ENCODE assay signal across 18 mouse cellular contexts in the genomic region with DNA sequence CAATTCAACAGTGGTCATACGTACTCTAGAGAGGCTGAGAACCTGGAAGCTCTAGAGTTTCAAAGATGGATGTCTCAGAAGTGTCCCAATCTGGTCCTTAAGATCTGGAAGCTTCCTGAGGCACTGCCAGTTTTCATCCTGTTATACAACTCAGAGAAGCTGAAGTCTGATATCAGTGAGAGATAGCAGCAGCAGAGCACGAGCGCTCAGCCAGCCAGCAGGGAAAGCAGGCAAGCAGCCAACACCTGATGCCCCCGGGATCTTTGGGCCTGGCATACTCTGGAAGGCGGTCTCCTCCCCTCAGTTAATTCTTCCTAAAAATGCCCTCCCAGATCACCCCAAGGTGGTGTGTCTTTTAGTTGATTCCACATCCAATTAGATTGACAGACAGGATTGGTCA. TPM values are rescaled to one million over a fixed set of nuclear protein-coding genes. Genes with fewer than 3 reads are reported as not detected.
A peak's percentile ranks its signal among the peaks of the same experiment; 100 is the strongest.
DNase-seq lines count a peak whose midpoint lies in the region; ATAC-seq and TF ChIP-seq lines count a peak whose summit lies in the region.
"Had no signal": no experiment of that assay in that cellular context is flagged by ENCODE, and none has a peak within 500 bp of the region (broad histone marks: within the 10 kb centered on the region; RNA-seq: fewer than 3 reads in every experiment).

No protein-coding gene starts in this region.

- TF ChIP-seq CTCF in gastrocnemius, adult 2 months (IDR thresholded peaks at IDR 0.05): no peak

- intact Hi-C loops in gastrocnemius, adult 2 months (cut with DNase I): no loop called here

- no peak overlapping the region for H3K9ac ChIP-seq in kidney, embryonic 16.5 days (replicated peaks; ENCODE audit: low read length)
- H3K9ac ChIP-seq: embryonic facial prominence, embryonic 15.5 days; forebrain, embryonic 12.5 days; neural tube, embryonic 12.5 days; stomach, embryonic 15.5 days had no signal

- ATAC-seq in kidney, embryonic 16.5 days (ENCODE audit: low FRiP score, low TSS enrichment): no peak
- ATAC-seq: midbrain, embryonic 16.5 days had no signal

- H3K27ac ChIP-seq in gastrocnemius, adult 2 months: peak overlapping the region; percentile 31; the same call in 1 of the 2 replicates
- H3K27ac ChIP-seq in kidney, embryonic 16.5 days (ENCODE audit: low read length): no peak overlapping the region
- H3K27ac ChIP-seq: embryonic facial prominence, embryonic 15.5 days; forebrain, embryonic 12.5 days; macrophage; neural tube, embryonic 12.5 days; stomach, embryonic 15.5 days had no signal

- H3K4me2 ChIP-seq in kidney, embryonic 16.5 days (replicated peaks; ENCODE audit: low read depth, low read length): no peak overlapping the region
- H3K4me2 ChIP-seq: embryonic facial prominence, embryonic 15.5 days; forebrain, embryonic 12.5 days; neural tube, embryonic 12.5 days; stomach, embryonic 15.5 days had no signal

- H3K27me3 ChIP-seq in kidney, embryonic 16.5 days (ENCODE audit: insufficient read depth, low read length): no peaks in the 10 kb centered on the region
- H3K27me3 ChIP-seq: embryonic facial prominence, embryonic 15.5 days; forebrain, embryonic 12.5 days; neural tube, embryonic 12.5 days; stomach, embryonic 15.5 days had no signal

- no peak overlapping the region for H3K4me3 ChIP-seq in gastrocnemius, adult 2 months
- H3K4me3 ChIP-seq in kidney, embryonic 16.5 days (ENCODE audit: low read length): no peak overlapping the region
- H3K4me3 ChIP-seq: embryonic facial prominence, embryonic 15.5 days; forebrain, embryonic 12.5 days; neural tube, embryonic 12.5 days; stomach, embryonic 15.5 days had no signal

- peaks cover 18% of the 10 kb centered on the region for H3K4me1 ChIP-seq in kidney, embryonic 16.5 days (ENCODE audit: insufficient read depth, low read length)
- H3K4me1 ChIP-seq: stomach, embryonic 15.5 days had no signal

- H3K36me3 ChIP-seq in kidney, embryonic 16.5 days (ENCODE audit: insufficient read depth, low read length): no peaks in the 10 kb centered on the region
- H3K36me3 ChIP-seq: embryonic facial prominence, embryonic 15.5 days; forebrain, embryonic 12.5 days; neural tube, embryonic 12.5 days; stomach, embryonic 15.5 days had no signal

- DNase-seq in adrenal gland, adult (ENCODE audit: inconsistent age in 2 of 2, low spot score in 1 of 2): peak; percentile 15 to 57
- DNase-seq in adrenal gland, adult 8-10 months: no peak
- DNase-seq in gastrocnemius, adult 2 months: no peak
- DNase-seq in gastrocnemius, postnatal 10 days: no peak
- DNase-seq in kidney, postnatal 4 days: peak; percentile 13 to 25
- DNase-seq in adrenal gland, postnatal 36 days: peak; percentile 7 to 12
- DNase-seq in right cerebral cortex, adult 18-20 months: no peak
- DNase-seq: kidney, adult 9 months; liver; lung, adult 2 months; spleen, adult 18-20 months had no signal

- H3K9me3 ChIP-seq in kidney, embryonic 16.5 days (ENCODE audit: low read length): no peaks in the 10 kb centered on the region
- H3K9me3 ChIP-seq: embryonic facial prominence, embryonic 15.5 days; forebrain, embryonic 12.5 days; neural tube, embryonic 12.5 days; stomach, embryonic 15.5 days had no signal

- 66% methylated on average over 5 of the region's 5 CpGs for WGBS in kidney, embryonic 16.5 days

RNA-seq across cellular contexts. Expression of gene Tnrc6c, which starts 13.7 kb away (rescaled TPM):
- 10 to 100 TPM; 22.3 to 41.0 (median 31.9) TPM for total RNA-seq in adrenal gland, adult 8-10 months (2022)
- 10 to 100 TPM; 18.5 to 24.8 TPM for total RNA-seq in gastrocnemius, adult 2 months (2021)
- 10 to 100 TPM; 20.5 to 25.8 TPM for total RNA-seq in gastrocnemius, postnatal 10 days (2021)
- polyA plus RNA-seq in kidney, embryonic 16.5 days (2015; fragmentation: Nextera tagmentation; extraction: Ambion mirVana): 9.1 and 10.7 TPM in 2 replicates
- total RNA-seq in adrenal gland, postnatal 36 days (2021): 10 to 100 TPM; 18.6 to 26.3 TPM

Comparison
In these comparisons a context has a peak if more than half of its experiments do, and no peak if none do; other contexts are left out.
1. DNase-seq: peak in adrenal gland, adult (2 of 2), kidney, postnatal 4 days (2 of 2) and adrenal gland, postnatal 36 days (2 of 2); none in adrenal gland, adult 8-10 months (single experiment), gastrocnemius, adult 2 months (single experiment), gastrocnemius, postnatal 10 days (single experiment) and right cerebral cortex, adult 18-20 months (single experiment).